Mouse (Mus musculus): Measurements from ENCODE around the gene Zcchc17. TPM values are rescaled to one million over a fixed set of nuclear protein-coding genes. Genes with fewer than 3 reads are reported as not detected.

Gene Zcchc17
- polyA plus RNA-seq, 1 experiment: 24.0 TPM

GRCm38 (mm10) chr4:130316691-130317090, 43.1 kb downstream of the Zcchc17 start:
- TF ChIP-seq MAX (IDR thresholded peaks at IDR 0.05; ENCODE audit: low read depth): no peak
- TF ChIP-seq MYOD1 (IDR thresholded peaks at IDR 0.05; ENCODE audit: control insufficient read depth in 1 of 3, insufficient read length in 2 of 3, low read depth in 2 of 3): no peak
- no peak for TF ChIP-seq REST (IDR thresholded peaks at IDR 0.05; ENCODE audit: insufficient read depth, insufficient read length)
- no peak for TF ChIP-seq TCF3 (IDR thresholded peaks at IDR 0.05; ENCODE audit: insufficient read length, low read depth)
- TF ChIP-seq MYOG (IDR thresholded peaks at IDR 0.05; ENCODE audit: control insufficient read depth in 1 of 3, insufficient read depth in 1 of 3, insufficient read length in 2 of 3, low read depth in 2 of 3): no peak
- TF ChIP-seq CEBPB (IDR thresholded peaks at IDR 0.05; ENCODE audit: insufficient read depth, poor library complexity, severe bottlenecking): no peak
- H3ac ChIP-seq (ENCODE audit: control insufficient read depth, insufficient read length): no peak overlapping the region
- no peak overlapping the region for H3K4me3 ChIP-seq
- no peaks in the 10 kb centered on the region for H3K79me2 ChIP-seq (ENCODE audit: control insufficient read depth, insufficient read depth)
- H3K27me3 ChIP-seq (ENCODE audit: control insufficient read depth, insufficient read depth, insufficient read length): no peaks in the 10 kb centered on the region
- H3K4me2 ChIP-seq (ENCODE audit: low read depth): no peak overlapping the region
- H3K36me3 ChIP-seq (ENCODE audit: control insufficient read depth, insufficient read depth): peaks cover 3% of the 10 kb centered on the region

DNA sequence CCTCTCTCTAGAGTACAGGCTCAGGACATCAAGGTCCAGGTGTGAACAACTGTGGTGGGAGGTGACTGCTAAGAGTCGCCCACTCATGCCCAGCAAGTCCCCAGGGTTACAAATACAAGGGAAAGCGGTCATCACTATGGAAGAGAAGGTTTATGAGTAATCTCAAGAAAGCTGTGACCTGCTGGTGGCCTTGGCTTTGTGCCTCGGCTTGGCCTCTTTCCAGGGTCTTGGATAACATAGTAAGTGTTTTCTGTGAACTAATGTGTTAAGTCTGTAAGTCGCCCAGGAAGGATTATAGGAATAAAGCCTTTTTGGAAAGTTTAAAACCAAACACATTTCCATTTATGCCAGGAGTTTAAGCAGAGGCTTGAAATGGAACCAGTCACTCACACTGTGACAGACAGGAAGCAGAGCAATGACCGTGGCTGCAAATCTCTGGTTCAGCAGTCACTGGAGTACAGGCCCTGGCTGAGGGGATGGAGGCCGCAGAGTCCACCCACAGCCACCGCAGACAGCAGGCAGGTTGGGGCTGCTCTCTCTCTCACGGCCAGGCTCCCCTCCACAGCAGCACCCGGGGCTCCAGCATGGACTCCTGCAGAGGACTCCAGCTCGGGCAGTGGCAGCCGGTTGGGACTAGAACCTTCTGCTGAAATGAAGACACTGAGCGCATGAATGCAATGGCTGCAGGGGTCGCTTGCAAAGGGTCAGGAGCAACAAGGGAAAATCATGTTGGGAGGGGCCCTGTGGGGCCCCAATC, 43.8 kb downstream of the Zcchc17 start:
- TF ChIP-seq USF1 (IDR thresholded peaks at IDR 0.05; ENCODE audit: low read depth): no peak
- no peak for TF ChIP-seq REST (IDR thresholded peaks at IDR 0.05; ENCODE audit: insufficient read depth, insufficient read length)
- no peak for TF ChIP-seq MYOD1 (IDR thresholded peaks at IDR 0.05; ENCODE audit: control insufficient read depth in 1 of 3, insufficient read length in 2 of 3, low read depth in 2 of 3)
- TF ChIP-seq CEBPB (IDR thresholded peaks at IDR 0.05; ENCODE audit: insufficient read depth, poor library complexity, severe bottlenecking): no peak
- no peak for TF ChIP-seq POLR2A (IDR thresholded peaks at IDR 0.05; ENCODE audit: insufficient read length, low read depth)
- TF ChIP-seq MAX (IDR thresholded peaks at IDR 0.05; ENCODE audit: low read depth): no peak
- no peak for TF ChIP-seq SRF (IDR thresholded peaks at IDR 0.05; ENCODE audit: control insufficient read depth, insufficient read length, low read depth)
- TF ChIP-seq E2F4 (IDR thresholded peaks at IDR 0.05; ENCODE audit: insufficient read depth): no peak
- no peak for TF ChIP-seq POLR2AphosphoS2 (IDR thresholded peaks at IDR 0.05; ENCODE audit: insufficient read length, low read depth)
- no peak for TF ChIP-seq MYOG (IDR thresholded peaks at IDR 0.05; ENCODE audit: control insufficient read depth in 1 of 3, insufficient read depth in 1 of 3, insufficient read length in 2 of 3, low read depth in 2 of 3)
- no peak for TF ChIP-seq TCF3 (IDR thresholded peaks at IDR 0.05; ENCODE audit: insufficient read length, low read depth)
- no peak for TF ChIP-seq TCF12 (IDR thresholded peaks at IDR 0.05; ENCODE audit: insufficient read depth, poor library complexity, severe bottlenecking)
- H3K4me3 ChIP-seq: no peak overlapping the region
- no peaks in the 10 kb centered on the region for H3K27me3 ChIP-seq (ENCODE audit: control insufficient read depth, insufficient read depth, insufficient read length)
- no peak overlapping the region for H3K4me2 ChIP-seq (ENCODE audit: low read depth)
- no peak overlapping the region for H3ac ChIP-seq (ENCODE audit: control insufficient read depth, insufficient read length)
- H3K36me3 ChIP-seq (ENCODE audit: control insufficient read depth, insufficient read depth): peaks cover 3% of the 10 kb centered on the region
- H3K79me2 ChIP-seq (ENCODE audit: control insufficient read depth, insufficient read depth): no peaks in the 10 kb centered on the region

- TF ChIP-seq POLR2A (IDR thresholded peaks at IDR 0.05; ENCODE audit: insufficient read length, low read depth) (no peak), REST (IDR thresholded peaks at IDR 0.05; ENCODE audit: insufficient read depth, insufficient read length) (no peak), SRF (IDR thresholded peaks at IDR 0.05; ENCODE audit: control insufficient read depth, insufficient read length, low read depth) (no peak), MYOG (IDR thresholded peaks at IDR 0.05; ENCODE audit: control insufficient read depth in 1 of 3, insufficient read depth in 1 of 3, insufficient read length in 2 of 3, low read depth in 2 of 3) (no peak), MAX (IDR thresholded peaks at IDR 0.05; ENCODE audit: low read depth) (no peak), TCF12 (IDR thresholded peaks at IDR 0.05; ENCODE audit: insufficient read depth, poor library complexity, severe bottlenecking) (no peak)
- no peaks in the 10 kb centered on the region for H3K27me3 ChIP-seq (ENCODE audit: control insufficient read depth, insufficient read depth, insufficient read length)
- no peak overlapping the region for H3K4me3 ChIP-seq
- H3K79me2 ChIP-seq (ENCODE audit: control insufficient read depth, insufficient read depth): no peaks in the 10 kb centered on the region
- H3K4me2 ChIP-seq (ENCODE audit: low read depth): no peak overlapping the region
- no peak overlapping the region for H3ac ChIP-seq (ENCODE audit: control insufficient read depth, insufficient read length)
- H3K36me3 ChIP-seq (ENCODE audit: control insufficient read depth, insufficient read depth): peaks cover 3% of the 10 kb centered on the region
Observed at GRCm38 (mm10) chr4:130313552-130313951, 46.2 kb downstream of the Zcchc17 start.

- Histone ChIP-seq H3K36me3 (ENCODE audit: control insufficient read depth, insufficient read depth) (peaks cover 3% of the 10 kb centered on the region), H3K27me3 (ENCODE audit: control insufficient read depth, insufficient read depth, insufficient read length) (no peaks in the 10 kb centered on the region), H3K4me3 (no peak overlapping the region), H3K4me2 (ENCODE audit: low read depth) (no peak overlapping the region), H3ac (ENCODE audit: control insufficient read depth, insufficient read length) (no peak overlapping the region), H3K79me2 (ENCODE audit: control insufficient read depth, insufficient read depth) (no peaks in the 10 kb centered on the region)
- no peak for TF ChIP-seq E2F4 (IDR thresholded peaks at IDR 0.05; ENCODE audit: insufficient read depth)
Observed at GRCm38 (mm10) chr4:130312526-130312925, 47.2 kb downstream of the Zcchc17 start.

DNA sequence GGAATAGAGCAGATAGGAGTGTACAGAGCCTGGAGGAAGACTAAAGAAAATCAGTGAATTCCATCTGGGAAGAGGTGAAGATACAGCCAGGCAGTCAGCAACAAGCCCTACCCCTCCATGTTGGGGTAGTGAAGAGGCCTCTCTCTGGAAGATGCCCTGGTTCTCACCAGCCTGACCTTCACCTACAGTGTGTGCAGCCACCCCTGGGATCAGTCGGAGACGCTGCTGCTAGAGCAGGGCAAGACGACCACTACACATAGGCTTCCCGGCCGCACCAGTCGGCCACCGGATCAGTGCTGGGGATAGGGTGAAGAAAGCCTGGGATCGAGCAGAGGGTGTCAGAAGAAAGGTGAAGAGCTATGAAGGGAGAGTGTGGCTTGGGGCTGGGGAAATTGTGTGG, 50.5 kb downstream of the Zcchc17 start:
- Histone ChIP-seq H3K36me3 (ENCODE audit: control insufficient read depth, insufficient read depth) (no peaks in the 10 kb centered on the region), H3K27me3 (ENCODE audit: control insufficient read depth, insufficient read depth, insufficient read length) (no peaks in the 10 kb centered on the region), H3ac (ENCODE audit: control insufficient read depth, insufficient read length) (no peak overlapping the region), H3K4me3 (peak overlapping the region; percentile 29), H3K79me2 (ENCODE audit: control insufficient read depth, insufficient read depth) (no peaks in the 10 kb centered on the region), H3K4me2 (ENCODE audit: low read depth) (peak overlapping the region; percentile 73)
- TF ChIP-seq TCF3 (IDR thresholded peaks at IDR 0.05; ENCODE audit: insufficient read length, low read depth) (no peak), USF1 (IDR thresholded peaks at IDR 0.05; ENCODE audit: low read depth) (no peak), CEBPB (IDR thresholded peaks at IDR 0.05; ENCODE audit: insufficient read depth, poor library complexity, severe bottlenecking) (no peak), REST (IDR thresholded peaks at IDR 0.05; ENCODE audit: insufficient read depth, insufficient read length) (no peak), MAX (IDR thresholded peaks at IDR 0.05; ENCODE audit: low read depth) (no peak), SRF (IDR thresholded peaks at IDR 0.05; ENCODE audit: control insufficient read depth, insufficient read length, low read depth) (no peak), E2F4 (IDR thresholded peaks at IDR 0.05; ENCODE audit: insufficient read depth) (no peak), POLR2AphosphoS2 (IDR thresholded peaks at IDR 0.05; ENCODE audit: insufficient read length, low read depth) (no peak), MYOG (IDR thresholded peaks at IDR 0.05; ENCODE audit: control insufficient read depth in 1 of 3, insufficient read depth in 1 of 3, insufficient read length in 2 of 3, low read depth in 2 of 3) (no peak), TCF12 (IDR thresholded peaks at IDR 0.05; ENCODE audit: insufficient read depth, poor library complexity, severe bottlenecking) (no peak)

Data from myocyte (in vitro differentiated cells).